Mouse (Mus musculus): ENCODE measurements at regions not wholly inside any gene's neighbourhood (a gene's known extent, or its start where the extent isn't known, plus 50 kb on each side); places are given as distances from the start of the nearest gene placed in this dataset.

GRCm38 (mm10) chr3:52703751-52704150, 313.3 kb downstream of the Cog6 start:
- DNase-seq (ENCODE audit: low spot score in 2 of 2): no peak

GRCm38 (mm10) chr3:52702962-52703361, 314.1 kb downstream of the Cog6 start:
- DNase-seq (ENCODE audit: low spot score in 2 of 2): no peak

GRCm38 (mm10) chr3:52701601-52702000, 315.4 kb downstream of the Cog6 start:
- DNase-seq (ENCODE audit: low spot score in 2 of 2): no peak

GRCm38 (mm10) chr3:52693813-52694212, 323.2 kb downstream of the Cog6 start:
- no peak for DNase-seq (ENCODE audit: low spot score in 2 of 2)

DNA sequence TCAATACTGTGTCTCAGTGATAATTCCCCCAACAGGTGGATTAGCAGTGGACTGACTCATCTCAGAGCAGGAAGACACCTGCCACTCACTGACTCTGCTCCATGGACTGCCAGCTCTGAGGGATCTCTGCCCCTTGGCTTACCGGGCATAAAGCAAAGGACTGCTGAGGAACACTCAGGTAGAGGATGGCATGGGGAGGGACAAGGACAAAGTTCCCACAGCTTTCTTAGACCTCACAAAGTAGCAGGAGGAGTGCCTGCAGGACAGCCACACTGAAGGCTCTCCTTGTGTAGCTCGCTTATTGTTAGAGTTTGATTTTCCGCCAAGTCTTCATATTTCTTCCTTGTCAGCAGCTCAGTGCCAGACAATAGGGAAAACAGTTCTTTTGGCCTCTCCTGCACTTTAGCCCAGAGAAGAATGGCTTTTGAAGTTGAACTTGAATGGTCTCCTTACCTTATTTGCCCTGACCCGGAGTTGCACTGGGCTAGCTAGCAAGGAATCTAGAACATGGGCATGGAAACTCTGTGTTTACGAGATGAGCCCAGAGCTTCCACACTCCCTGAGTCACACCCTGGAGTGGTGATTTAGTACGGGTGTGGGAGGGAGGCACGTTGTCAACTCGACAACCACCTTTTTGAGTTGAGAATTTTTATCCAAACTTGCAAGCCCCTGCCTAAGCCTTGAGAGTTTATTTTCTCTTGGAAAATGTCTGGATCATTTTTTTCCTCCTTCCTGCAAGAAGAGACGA, 331.4 kb downstream of the Cog6 start:
- no peak for DNase-seq (ENCODE audit: low spot score in 2 of 2)

DNA sequence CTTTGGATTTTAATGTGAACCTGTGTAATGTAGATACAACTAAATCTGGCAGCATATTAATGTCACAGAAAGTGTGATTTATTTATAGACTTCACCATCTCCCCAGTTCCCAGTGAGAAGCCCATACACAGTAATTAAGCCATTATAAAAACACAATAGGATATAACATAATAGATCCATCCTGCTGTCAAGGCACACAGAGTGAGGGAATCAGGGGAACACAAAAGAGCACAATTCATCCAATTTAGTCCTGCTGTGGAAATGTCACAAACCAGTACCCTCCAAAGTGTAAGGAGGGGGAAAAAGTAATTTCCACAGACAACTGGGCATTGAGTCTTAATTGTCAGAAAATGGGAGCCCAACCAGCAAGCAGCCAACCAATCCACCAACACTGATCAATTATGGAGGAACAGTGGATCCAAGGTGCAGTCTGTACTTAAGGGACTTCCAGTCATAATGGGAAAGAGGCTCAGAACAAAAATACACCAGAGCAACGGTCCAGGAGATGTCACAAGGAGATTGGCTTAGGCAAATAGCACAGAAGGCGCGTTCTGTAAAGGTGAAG, 336.1 kb downstream of the Cog6 start:
- no peak for DNase-seq (ENCODE audit: low spot score in 2 of 2)

DNA sequence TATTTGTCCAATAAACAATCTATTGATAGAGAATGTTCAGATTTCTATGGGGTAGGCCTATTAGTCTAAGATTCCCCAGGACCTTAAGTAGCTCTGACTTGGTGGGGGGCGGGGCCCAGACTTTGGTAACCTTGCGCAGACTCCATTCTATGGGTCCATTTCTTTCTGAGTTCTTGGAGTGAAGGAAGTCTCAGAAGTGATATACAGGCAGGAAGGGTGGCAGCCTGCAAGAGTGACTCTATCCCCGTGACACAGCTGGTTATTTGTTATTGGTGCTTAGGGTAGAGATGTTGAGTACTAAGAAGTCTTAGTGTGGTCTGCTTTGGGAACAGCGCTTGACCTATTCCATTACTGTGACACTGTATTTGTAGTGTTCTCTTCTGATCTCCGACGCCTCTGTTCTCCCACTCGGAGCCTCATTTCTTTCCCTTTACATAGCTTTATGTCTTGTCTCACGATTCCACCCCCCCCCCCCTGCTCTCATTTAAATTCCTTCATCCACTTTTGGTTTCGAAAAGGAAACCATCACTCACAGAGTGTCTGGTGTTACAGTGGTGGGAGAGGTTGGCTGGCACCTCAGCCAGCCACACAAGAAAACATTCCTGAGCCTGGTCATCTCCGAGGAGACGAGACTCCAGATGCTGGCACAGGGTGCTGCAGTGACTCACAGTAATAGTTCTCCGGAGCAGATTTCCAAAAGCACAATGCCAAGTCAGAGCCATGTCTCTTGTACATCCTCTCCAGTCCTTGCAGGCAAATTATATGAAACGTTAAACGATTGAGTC, 340.0 kb downstream of the Cog6 start:
- no peak for DNase-seq (ENCODE audit: low spot score in 2 of 2)

GRCm38 (mm10) chr3:52670628-52671028, 346.4 kb downstream of the Cog6 start:
- no peak for DNase-seq (ENCODE audit: low spot score in 2 of 2)

GRCm38 (mm10) chr3:52663161-52663602, 353.9 kb downstream of the Cog6 start:
- DNase-seq (ENCODE audit: low spot score in 2 of 2): no peak

DNA sequence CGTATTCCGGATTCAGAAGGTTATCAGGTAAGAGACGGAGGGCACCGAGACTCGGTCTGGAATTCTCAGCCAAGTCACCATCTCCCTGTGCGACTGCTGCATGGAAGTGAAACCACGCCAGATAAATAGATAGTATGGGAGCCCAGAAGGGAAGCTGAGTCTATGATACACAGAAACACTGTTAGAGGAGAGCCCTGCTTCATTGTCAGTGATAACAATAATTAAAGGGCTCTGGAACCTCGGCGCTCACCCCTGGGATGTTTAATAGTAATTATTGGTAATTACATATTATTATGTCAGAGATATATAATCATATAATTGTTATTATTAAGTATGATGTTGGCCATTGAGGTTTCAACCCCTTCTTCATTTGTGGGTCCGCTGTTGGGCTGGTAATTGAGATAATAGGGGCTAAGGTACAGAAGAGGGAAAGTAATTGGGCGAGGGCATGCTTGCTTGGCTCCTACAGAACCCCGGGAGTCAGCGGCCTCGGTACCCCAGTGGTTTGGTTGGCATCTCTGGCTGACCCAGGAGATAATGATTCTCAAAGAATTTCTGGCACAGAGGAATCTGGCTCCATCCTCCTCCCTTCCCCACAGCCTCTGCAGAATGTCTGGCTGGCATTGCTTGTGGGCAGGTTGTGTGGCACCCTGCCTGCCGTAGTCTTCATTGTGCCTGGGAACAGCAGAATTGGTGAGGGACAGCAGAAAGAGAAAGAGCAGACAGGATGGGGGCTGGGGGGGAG, 354.7 kb downstream of the Cog6 start:
- no peak for DNase-seq (ENCODE audit: low spot score in 2 of 2)

DNA sequence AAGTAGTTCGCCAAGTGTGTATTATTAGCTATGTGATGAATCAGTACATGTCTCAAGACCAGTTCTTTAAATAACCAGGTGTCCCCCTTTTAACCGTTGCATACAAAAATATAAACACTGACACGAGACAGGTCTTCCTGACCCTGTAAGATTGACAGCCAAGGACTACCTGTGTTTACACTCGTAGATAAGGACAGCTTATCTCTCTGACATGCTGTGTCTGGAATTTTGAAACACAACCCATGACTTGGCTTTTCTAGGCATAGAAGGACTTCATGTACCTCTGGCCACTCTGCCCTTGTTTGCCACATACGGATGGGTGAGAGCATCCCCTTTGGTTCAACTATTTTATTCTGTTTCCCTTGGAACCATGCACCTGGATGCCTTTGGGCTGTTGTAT, 364.0 kb downstream of the Cog6 start:
- DNase-seq (ENCODE audit: low spot score in 2 of 2): no peak

GRCm38 (mm10) chr3:52652476-52652870, 364.6 kb downstream of the Cog6 start:
- no peak for DNase-seq (ENCODE audit: low spot score in 2 of 2)

DNA sequence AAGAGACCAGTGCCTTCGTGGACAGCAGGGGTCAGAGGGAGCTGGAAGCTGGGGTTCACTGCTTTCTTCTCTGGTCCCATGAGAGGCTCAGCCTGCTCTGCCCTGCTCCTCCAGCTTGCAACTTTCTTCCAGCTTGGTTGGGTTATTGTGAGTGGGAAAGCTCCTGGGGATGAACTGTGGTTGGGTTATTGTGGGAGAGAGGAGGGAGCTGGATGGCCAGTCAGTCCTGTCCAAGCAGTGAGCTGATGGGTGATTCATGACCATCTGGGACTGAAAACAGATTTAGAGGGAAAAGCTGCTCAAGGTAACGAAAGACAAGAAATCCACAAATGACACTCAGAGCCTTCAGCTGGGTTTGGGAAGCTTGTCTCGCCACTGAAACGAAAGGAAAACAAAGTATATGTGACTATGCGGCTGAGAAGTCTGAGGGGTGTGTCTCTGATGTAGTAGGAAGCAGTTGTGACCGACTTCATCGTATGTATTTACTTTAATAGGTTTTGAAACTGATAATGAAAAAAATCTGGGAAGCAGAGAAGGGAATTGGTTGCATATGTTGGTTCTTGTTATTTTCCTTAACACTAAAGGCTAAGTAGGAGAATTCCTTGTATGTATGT, 365.1 kb downstream of the Cog6 start:
- DNase-seq (ENCODE audit: low spot score in 2 of 2): no peak

GRCm38 (mm10) chr3:52650071-52650470, 367.0 kb downstream of the Cog6 start:
- no peak for DNase-seq (ENCODE audit: low spot score in 2 of 2)

GRCm38 (mm10) chr3:52648836-52649500, 368.1 kb downstream of the Cog6 start:
- no peak for DNase-seq (ENCODE audit: low spot score in 2 of 2)

- DNase-seq (ENCODE audit: low spot score in 2 of 2): no peak
Observed at GRCm38 (mm10) chr3:52647900-52648299, 369.1 kb downstream of the Cog6 start.

DNA sequence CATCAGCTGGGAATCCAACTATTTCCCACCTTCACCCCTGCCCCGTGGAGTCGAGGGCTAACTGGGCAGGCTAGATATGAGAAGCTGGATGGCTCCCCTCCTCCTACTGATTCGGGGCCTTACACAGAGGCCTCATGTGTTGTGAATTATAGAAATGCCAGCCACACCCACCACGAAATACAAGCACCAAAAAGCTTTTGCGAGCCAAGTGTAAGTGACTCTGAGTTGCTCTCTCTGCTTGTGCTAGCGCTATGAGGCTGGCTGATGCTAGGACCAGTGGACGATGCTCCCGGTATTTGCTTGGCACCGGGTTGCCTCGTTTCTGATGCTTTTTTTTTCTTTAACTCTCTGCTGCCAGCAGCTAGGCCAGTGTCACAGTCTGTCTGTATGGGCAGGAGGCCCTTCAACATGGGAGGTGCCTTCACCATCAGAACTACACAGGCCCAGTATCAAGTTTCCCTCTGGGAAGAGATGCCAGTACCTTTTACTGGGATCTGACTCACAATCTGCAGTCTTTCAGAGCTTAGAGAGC, 369.8 kb downstream of the Cog6 start:
- no peak for DNase-seq (ENCODE audit: low spot score in 2 of 2)

- no peak for DNase-seq (ENCODE audit: low spot score in 2 of 2)
Observed at GRCm38 (mm10) chr3:52645156-52645555, 371.9 kb downstream of the Cog6 start.

DNA sequence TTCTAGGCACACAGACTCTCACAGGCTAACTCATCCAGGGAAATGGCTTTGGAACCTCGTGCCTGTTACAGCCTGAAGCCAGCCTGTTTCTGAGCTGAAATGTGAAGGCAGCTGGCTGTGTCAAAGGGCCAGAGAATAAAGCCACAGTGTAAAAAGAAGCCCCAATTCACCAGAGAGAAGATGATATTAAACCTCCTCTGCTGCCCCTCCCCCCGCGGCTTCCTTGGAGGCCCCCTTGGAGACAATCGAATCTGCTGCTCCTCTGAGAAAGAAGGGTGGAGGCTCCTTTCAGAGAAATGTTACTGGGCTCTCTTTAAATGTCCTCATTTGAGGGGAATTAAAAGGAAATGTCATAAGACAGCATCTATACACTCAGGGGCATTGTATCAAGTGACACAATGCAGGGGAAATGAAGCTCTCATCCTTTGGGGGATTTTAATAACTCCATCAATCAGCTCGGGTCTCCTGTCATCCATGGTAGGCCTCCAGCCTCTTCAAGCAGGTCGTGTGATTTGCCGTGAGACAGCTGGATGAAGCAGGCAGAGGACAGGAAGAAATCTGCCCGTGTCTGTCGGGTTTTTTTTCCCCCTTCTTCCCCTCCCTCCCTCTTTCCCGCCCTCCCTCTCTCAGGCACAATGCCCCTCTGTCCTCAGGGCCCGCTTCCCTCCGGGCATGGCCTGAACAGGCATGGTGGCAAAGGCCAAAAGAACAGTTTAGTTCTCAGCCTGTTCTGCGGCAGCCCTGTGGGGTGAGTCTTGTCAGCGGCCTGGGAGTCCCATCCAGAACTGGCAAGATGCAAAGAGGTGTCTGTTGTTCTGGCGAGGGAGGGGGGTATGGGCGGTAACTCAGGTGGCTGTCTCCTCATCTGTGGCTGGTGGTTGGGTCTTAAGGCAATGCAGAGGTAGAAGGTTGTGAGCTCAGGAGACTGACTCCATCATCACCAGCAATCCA, 372.6 kb downstream of the Cog6 start:
- no peak for DNase-seq (ENCODE audit: low spot score in 2 of 2)

DNA sequence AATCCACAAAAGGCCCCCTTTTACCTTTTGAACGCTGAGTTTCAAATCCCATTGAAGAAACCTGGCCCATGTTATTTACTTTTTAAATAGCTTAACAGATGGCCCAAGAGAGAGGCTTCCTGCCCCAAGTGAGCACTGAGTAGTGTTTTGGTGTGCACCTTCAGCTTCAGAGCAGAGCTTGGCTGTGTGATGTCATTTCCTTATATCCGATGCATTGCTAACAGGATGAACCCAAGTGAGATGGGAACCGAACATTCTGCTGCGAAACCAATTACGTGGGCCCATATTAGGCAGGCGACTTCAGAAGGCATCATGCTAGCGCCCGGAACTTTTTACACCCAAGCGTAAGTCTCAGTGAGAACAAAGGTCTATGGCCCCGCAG, 373.2 kb downstream of the Cog6 start:
- DNase-seq (ENCODE audit: low spot score in 2 of 2): no peak

Measured in frontal cortex, postnatal 25 days (tissue).